Mouse (Mus musculus) heart, adult 8-10 months (tissue): ENCODE measurements around the gene Vps35l. TPM values are rescaled to one million over a fixed set of nuclear protein-coding genes. Genes with fewer than 3 reads are reported as not detected.

Source experiments
- DNase-seq: peaks from one replicate; pipeline ENCODE4 v3.0.0; 2022; ENCODE audit warnings: low spot score
- total RNA-seq, 4 experiments: library from RNA; stranded (reverse); gene quantifications; 2 replicates each; pipeline ENCODE4 v1.2.4; 2022

Gene Vps35l
- total RNA-seq, result 10 to 100 TPM; 22.0 to 27.0 (median 26.2) TPM

DNA sequence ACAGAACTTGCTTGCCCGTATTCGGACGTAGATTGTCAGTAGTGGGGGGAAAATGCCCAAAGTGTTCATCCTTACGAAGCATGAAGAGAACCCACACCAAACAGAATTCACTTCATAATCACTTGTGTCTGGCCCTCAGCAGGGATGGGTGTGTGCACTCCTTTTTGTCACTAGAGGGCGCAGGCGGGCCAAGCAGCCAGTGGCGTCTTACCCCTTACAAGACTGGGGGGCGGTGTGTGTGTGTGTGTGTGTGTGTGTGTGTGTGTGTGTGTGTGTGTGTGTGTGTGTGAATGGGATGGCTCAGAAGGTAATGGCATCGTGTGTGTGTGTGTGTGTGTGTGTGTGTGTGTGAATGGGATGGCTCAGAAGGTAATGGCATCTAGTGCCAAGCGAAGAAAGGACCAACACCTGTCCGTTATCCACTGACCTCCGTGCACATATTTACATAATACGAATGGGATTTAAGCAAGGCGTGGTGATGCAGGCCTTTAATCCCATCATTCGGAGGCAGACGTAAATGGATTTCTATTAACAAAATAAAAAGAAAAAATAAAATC, at the start of gene Vps35l:
Gene Vps35l, plus strand, starts transcription at position 252 of the 557 bp plus-strand sequence.
- DNase-seq, result peak; percentile 77

DNA sequence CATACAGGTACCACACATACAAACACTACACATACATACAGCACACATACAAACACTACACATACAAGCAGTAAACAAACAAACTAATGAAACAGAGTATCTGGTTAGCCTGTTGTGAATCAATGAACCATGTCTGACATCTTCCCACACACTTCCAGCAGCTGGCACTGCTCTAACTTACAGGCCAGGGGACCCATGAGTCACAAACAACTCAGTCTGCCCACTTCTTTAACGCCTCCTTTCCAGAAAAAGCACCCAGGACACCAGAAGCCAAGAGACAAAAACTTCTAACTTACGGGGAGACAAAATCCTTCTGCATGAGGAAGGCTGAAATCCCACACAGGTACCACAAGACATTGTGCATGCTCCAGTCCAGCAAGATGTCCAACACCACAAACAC, 48.7 kb upstream of the Vps35l start:
- DNase-seq, result no peak

DNA sequence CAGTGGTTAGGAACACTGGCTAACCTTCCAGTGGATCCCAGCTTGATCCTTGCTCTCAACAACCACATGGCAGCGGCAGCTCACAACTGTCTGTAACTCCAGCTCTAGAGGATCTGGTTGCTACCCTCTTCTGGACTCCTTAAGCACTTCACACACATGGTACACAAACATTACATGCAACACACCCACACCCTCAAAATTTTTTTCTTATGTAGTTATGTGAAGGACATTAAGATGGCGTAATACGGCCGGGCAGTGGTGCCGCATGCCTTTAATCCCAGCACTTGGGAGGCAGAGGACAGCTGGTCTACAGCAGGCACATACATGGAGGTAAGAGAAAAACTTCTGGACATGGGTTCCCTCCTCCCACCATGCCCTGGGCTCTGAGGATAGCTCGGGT, 43.9 kb upstream of the Vps35l start:
- DNase-seq, result no peak

DNA sequence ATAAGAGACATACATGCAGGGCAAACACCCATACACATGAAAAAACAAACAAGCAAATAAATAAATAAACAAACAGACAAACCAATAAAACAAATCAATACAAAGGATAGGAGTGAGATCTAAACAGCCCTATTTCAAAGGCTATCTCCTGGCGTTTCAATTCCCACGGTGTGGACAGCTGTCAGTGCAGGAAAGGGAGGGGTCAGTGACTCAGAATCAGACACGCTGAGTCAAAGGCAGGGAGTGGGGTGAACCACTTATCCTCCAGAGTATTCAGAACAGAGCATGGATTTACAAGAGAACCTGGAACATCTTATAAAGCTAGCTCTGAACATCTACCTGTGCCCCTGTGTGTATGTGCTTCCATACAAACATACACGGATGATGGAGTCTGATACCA, 42.9 kb upstream of the Vps35l start:
- no peak for DNase-seq

DNA sequence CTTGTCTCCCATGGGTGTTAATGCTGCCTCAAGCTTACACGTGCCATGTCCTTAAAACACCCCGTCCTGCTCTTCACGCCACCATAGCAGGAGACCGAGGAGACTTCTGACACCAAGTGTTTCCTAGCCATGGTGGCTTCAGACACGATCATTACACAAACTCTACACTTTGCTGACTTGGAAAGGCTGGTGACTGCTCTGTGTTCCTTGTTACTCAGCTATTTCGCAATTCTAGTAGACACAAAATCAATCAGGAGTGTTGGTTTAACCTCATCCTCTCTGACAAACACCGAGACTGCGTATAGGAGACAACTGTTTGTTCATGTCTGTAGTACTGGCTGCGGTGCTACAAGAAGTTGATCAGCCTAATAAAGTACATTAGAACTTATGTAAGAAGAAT, 41.1 kb upstream of the Vps35l start:
- DNase-seq, result no peak

DNA sequence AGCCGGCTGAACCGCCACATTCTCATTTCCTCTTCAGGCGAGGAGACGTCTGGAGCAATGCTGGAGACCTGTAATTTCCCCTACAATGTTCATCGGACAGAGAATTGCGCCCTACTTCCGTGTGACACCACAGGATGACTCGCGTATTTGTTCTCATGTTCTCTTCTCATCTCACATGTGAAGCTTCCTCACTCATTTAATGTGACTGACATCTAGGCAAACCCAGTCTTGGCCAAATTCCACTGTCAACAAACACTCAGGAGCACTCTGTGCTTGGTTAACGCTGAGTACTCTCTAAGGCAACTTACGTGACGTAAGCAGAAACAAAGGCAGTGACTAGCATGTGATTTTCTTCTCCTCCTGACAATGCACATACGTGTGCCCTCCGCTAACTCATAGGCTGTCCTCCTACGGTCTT, 36.9 kb upstream of the Vps35l start:
- no peak for DNase-seq

DNA sequence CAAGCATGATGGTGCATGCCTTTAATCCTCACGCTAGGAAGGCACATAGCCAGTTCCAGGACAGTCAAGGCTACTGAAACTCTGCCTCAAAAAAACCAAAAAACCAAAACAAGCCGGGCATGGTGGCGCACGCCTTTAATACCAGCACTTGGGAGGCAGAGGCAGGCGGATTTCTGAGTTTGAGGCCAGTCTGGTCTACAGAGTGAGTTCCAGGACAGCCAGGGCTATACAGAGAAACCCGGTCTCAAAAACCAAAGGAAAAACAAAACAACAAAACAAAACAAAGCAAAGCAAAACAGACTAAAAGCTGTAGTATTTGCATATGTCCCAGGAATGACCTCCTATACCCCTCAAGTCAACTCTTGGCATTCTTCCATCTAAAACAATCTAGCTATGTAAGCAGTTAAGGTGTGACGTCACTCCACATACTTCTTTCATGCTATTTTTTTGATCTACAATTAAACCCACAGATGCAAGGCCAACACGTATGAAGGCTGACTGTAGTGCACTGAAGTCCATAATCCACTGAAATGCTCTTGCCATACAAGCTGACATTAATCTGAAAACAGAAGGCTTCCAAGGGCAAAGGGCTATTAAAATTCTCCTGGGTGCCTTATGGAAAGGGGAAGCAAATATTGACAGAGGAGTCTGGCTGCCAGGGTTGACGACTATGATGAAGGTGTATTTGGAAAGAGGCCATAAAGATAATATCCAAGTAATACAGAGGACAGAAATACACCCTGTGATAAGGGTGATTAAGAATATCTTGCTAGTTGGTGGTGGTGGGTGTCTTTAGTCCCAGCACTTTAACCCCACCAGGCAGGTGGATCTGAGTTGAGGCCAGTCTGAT, 35.8 kb upstream of the Vps35l start:
- no peak for DNase-seq

DNA sequence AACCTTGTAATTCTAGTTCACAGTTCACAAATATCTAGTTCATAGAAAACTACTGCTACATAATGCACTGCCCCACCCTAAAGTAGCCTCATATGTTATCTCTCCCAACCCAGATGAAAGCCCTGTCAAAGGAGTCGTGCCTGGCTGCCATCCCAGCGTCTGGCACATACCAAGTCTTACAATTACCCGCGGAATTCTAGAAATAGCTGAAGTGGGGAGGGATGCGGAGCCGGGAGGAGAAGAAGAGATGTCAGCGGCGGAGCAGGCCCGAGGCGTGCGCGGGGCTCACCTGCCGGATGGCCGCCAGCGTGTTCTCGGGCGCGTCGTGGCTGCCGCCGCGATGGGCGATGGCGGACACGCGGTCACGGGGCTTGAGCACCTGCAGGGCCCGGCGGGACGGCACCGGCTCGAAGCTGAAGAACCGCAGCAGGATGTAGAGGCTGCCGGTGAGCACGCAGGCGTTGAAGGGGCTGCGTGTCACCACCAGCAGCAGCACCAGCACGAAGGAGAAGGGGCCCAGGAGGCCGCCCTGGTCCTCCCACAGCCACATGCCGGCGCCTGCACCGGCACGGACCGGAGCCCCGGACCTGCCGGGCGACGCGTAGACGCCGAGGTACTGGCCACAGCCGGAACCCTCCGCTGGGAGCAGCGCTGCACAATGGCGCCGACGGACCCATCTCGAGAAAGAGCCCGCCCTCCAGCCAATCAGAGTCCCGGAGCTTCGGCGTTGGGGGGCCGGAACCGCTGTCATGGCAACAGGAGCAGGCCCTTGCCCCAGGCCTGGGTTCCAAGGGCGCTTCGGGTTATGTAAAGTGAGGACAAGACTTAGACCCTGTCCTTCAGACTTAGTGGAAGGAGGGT, 34.7 kb upstream of the Vps35l start, which contains the start of gene Gde1:
Gene Gde1, minus strand, starts transcription at position 678 of the 861 bp plus-strand sequence.
- peak; percentile 90 for DNase-seq

DNA sequence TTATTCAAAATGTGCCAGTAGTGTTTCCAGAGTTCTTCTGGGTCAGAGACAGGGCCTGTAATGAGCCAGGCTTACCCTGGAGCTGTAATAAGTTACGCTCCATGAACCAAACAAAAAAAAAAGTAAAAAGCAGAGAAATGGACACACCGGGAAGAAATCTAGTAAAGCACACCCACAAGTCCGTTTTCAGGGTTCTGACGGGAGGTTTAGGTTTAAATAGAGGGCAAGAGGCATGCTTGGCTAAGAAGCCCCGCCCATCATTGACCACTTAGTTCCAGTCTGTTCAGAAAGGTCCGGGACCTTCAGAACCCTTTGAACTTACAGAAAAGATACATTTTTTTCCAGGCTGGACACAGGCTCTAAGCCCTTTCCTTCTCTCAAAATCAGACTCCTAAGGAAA, 34.0 kb upstream of the Vps35l start:
- DNase-seq, result no peak

DNA sequence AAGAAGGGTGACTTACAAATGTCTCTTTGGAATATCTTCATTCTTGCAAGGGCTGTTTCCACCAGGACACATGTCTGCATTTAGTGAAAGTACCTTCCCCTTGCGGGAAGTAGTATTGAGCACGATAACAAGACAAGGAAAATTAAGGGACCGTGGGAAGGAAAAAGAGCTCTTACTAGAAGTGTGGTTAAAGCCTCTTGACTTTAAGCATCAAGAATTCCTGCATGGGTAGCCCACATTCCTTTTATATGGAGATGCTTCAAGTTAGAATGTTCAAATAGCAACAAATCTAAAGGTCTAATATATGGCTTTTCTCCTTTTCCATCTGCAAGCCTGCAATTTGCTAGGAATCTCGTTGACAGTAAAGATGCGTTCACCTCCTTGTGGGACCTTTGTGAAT, 33.5 kb upstream of the Vps35l start:
- DNase-seq, result no peak

DNA sequence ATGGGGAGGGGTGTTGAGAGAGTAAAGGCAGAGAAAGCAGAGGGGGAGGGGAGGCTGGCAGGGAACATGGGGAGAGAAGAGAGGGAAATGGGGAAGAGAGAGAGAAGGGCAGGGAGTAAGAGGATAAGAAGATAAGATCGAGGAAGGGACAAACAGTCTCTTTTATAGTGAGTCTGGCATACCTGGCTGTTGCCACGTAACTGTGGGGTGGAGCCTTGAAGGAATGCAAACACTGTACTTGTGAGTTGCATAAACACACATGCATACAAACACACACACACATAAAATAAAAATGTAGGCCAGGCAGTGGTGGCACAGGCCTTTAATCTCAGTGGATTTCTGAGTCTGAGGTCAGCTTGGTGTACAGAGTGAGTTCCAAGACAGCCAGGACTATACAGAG, 32.8 kb upstream of the Vps35l start:
- no peak for DNase-seq

DNA sequence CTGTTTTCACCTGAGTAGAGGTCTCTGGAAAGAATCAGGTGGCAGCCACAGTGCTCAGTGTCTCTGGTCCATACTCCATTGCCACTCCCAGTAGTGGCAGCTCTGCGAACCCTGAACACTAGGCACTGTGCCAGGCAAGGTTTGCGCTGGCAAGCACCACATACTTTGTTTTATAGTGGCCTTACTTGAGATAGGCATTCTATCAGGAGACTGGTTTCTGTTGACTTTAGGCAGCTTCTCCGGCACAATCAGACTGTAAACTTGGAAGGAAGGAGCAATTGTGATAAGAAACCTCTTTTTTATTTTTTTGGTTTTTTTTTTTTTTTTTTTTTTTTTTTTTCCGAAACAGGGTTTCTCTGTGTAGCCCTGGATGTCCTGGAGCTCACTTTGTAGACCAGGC, 32.0 kb upstream of the Vps35l start:
- DNase-seq, result no peak

DNA sequence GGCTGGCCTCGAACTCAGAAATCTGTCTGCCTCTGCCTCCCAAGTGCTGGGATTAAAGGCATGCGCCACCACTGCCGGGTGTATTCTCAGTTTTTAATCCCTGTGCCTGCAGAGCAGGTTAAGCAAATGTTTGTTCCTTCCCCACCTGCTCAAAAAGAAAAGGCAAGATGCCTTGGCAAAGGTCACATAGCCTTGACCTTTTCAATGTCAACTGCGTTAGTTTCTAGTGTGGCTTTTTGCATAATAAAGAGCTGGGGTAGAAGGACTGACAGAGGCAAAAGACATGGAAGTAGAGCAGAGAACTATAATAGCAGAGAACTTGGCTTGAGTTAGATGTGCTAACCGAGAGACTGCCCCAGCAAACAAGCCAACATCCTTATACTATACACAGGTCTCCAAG, 29.2 kb upstream of the Vps35l start:
- DNase-seq, result no peak

DNA sequence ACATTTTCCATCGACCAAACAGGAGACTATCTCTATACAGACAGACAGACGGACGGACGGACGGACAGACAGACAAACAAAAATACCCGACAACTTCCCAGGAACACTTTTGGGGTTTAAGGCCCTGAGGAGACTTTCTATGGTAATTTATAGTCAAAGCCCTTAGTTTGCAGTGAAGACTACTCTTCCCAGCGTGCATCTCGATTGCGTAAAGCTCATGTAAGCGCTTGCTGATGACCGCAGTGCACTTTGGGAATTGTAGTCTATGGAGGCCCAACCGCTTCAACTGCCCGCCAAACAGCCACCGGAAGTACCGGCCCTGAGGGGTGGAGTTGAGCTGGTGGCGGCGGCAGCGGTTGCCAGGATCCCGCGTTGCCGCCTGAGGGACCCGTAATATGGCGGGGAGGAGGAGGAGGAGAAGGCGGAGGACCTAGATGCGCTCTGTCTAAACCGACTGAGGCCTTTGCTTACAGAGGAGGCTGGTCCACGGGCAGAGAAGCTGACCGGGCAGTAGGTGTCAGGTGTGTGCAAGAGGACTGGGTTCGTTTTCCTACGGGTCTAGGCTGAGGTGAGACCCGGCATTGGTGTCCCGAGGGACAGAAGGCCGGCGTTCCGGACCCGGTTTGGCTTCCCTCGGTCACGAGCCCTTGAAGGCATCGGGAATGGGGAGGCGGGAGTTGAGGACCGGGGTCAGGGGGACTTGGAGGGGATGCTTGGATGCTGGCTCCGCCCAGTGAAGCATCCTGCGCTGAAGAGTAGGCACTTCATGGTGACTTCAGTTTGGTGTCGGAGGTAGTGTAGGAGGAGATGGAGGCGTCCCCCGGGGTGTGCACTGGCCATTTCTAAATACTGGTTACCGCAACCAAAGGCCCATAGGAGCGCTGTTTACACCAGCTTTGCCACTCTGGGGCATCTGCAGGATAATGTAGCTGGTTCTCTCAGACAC, 27.5 kb upstream of the Vps35l start, which contains the start of gene Ccp110:
Gene Ccp110, plus strand, starts transcription at position 325 of the 946 bp plus-strand sequence.
- peak; percentile 97 for DNase-seq

DNA sequence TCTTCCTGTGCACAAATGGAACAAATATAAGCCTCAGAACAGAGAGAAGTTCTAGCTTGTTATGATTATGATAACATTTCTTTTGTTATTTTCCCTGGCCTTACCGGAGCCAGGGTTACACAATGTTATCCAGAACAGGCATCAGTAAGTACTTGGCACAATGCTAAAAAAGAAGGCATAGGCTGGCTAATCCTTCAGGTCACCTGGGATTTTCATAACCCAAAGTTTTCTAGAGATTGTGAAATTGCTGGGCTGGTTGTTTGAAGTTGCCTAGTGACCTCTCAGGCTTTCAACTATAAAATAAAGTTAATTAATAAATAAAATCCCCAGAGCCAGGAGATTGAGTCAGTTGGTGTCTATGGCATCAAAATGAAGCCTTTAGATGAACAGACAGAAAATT, 25.2 kb upstream of the Vps35l start:
- no peak for DNase-seq

DNA sequence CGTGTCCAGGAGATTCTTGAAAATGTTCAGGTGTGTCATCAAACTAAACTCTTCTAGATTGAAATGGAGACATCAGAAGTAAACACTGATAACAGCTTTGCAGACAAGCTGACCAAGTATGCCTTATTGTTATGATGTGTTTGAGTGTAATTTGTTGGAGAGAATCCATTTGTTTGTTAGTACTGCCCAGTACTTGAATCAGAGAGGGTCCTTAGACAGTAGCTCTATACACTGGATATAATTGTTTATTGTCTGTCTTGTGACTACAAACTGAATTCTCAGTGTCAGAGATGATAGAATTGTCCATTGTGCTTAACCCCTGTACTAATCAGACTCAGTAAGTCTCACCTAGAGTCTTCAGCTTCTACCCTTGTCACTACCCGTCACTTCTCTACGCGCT, 22.0 kb upstream of the Vps35l start:
- DNase-seq, result no peak

DNA sequence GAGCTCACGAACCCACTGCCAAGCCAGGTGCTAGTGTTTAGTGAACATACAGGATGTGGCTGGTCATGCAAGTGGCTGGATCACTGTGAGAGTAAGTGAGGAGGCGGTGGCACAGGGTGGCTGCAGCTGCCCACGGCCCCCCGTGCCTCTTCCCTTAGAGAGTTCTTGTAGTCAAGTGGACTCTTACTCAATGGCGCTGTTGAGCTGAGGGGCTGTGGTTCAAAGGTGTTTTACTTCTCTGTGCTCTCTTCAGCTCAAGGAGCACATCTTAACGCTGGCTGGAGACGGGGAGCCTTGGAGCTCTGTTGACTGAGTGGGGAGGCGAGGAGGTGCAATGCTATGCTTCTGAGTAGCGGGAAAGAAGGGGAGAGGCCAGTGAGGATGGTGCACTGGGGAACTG, 16.1 kb upstream of the Vps35l start:
- no peak for DNase-seq

DNA sequence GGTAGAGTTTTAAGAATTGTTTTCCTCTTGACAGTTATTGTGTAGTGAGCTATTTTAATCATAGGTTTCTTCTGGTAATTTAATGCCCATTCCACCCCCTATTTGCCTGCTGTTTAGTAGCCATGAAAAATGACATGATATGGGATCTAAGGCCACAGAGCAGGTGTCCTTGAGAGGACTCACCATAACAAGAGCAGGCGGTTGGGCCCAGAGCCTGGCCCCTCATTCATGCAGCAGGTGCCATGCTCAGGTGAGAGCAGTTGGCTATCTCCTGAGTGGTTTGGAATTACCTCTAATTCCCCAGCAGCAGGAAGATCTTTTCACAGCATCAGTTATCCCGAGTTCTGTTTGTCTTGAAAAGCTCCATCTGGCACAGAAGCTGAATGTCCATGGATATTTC, 14.6 kb upstream of the Vps35l start:
- DNase-seq, result no peak

DNA sequence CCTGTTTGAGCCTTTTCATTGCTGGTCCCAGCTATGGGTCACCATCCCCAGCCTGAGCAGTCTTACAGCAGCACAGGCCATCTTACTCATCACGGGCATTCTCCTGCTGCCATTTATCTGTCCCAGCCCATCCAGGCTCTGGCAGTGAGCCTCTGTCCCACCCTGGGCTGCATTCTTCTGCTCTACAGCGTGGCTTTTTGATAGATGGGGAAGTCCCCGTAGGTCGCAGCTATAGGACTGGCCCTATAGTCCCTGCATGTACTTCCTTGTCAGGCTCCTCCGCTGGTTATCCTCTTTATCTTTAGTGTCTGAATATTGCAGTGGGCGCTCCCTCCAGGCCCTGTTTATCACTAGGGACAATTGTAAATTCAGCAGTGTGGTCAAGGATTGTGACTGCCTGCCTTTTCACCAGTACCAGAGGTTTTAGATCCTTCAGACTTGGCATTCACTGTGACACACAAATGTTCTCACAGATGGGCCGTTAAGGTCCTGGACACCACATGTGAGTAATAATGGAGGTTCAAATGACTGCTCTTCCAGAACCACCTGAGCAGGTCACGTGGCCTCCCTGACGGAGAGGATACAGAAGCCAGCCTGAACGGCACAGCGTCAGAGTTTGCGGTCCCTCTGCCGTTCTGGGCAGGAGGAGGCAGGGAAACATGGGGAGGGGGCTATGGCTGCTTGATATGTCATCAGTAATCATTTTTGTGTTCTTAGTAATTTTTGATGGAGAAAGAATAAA, 11.0 kb upstream of the Vps35l start:
- no peak for DNase-seq

DNA sequence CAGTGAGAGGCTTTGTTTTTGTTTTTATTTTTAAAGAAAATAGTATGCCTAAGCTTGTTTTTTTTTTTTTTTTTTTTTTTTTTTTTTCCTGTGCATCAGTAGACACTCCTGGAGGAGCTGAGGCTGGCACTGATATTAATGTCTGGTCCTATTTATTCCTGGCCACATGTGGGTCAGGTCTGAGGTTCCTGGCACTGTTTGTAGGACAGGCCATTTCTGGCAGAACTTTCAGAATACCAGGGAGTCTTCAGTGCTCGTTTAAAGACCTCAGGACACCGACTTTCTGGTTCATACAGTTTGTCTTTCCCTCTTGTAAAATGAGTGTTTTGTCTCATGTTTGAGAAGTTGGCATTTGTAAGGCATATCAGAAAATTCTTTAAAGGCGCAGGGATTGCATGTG, 8.2 kb upstream of the Vps35l start:
- no peak for DNase-seq
